Mouse (Mus musculus): Measurements from ENCODE around the gene Chrng.

- TF ChIP-seq POLR2A (IDR thresholded peaks at IDR 0.05; ENCODE audit: low read depth, low read length) (no peak), CTCF (IDR thresholded peaks at IDR 0.05; ENCODE audit: borderline replicate concordance, insufficient read depth, low read length) (no peak)
Measured at GRCm38 (mm10) chr1:87258484-87258883, 54.0 kb downstream of the Chrng start.
